Mouse (Mus musculus) neural tube, embryonic 13.5 days (tissue): ENCODE results near the gene Magi2. TPM values are rescaled to one million over a fixed set of nuclear protein-coding genes. Genes with fewer than 3 reads are reported as not detected.

Experiments used
- ATAC-seq: fragments of 200-750 bp; cut with Nextera tagmentation; 2 replicates; pipeline ENCODE4 v1.8.0; 2017; ENCODE audit warnings: low read depth, mild to moderate bottlenecking, moderate TSS enrichment, moderate library complexity
- H3K27ac ChIP-seq: fragments of 300-500 bp; sonication (generic); replicated peaks from 2 replicates; pipeline ENCODE4 v1.5.1; 2015; ENCODE audit warnings: moderate library complexity, mild to moderate bottlenecking, inconsistent platforms
- H3K27me3 ChIP-seq: fragments of 300-500 bp; sonication (generic); 2 replicates; pipeline ENCODE4 v1.6.1; 2015; ENCODE audit warnings: mild to moderate bottlenecking, inconsistent platforms
- H3K36me3 ChIP-seq: fragments of 300-500 bp; sonication (generic); 2 replicates; pipeline ENCODE4 v1.6.1; 2015; ENCODE audit warnings: mild to moderate bottlenecking, inconsistent platforms
- H3K4me1 ChIP-seq: fragments of 300-500 bp; sonication (generic); replicated peaks from 2 replicates; pipeline ENCODE4 v1.6.1; 2015; ENCODE audit warnings: inconsistent platforms
- H3K4me2 ChIP-seq: fragments of 300-500 bp; sonication (generic); 2 replicates; pipeline ENCODE4 v1.6.1; 2015; ENCODE audit warnings: inconsistent platforms, mild to moderate bottlenecking, moderate library complexity
- H3K4me3 ChIP-seq: fragments of 300-500 bp; sonication (generic); 2 replicates; pipeline ENCODE4 v1.5.1; 2015; ENCODE audit warnings: mild to moderate bottlenecking, inconsistent platforms
- H3K9ac ChIP-seq: fragments of 300-500 bp; sonication (generic); 2 replicates; pipeline ENCODE4 v1.6.1; 2015; ENCODE audit warnings: moderate library complexity, mild to moderate bottlenecking, inconsistent platforms
- H3K9me3 ChIP-seq: fragments of 300-500 bp; sonication (generic); 2 replicates; pipeline ENCODE4 v1.6.1; 2016; ENCODE audit warnings: inconsistent platforms
- WGBS: fragments of 180-500 bp; shearing (Covaris S2); methylation state at CpG from one replicate; pipeline ENCODE4 v1.1.7; 2015; 5-methylcytosine and 5-hydroxymethylcytosine counted together
- polyA plus RNA-seq: library from polyadenylated mRNA; unstranded; fragments of >200 nt; fragmentation: Nextera tagmentation; extraction: Ambion mirVana; gene quantifications from 2 replicates; pipeline ENCODE4 v1.2.1, GENCODE M21; 2015

Magi2 gene
- polyA plus RNA-seq, 1 experiment from 2014 or later, result 23.1 TPM

DNA sequence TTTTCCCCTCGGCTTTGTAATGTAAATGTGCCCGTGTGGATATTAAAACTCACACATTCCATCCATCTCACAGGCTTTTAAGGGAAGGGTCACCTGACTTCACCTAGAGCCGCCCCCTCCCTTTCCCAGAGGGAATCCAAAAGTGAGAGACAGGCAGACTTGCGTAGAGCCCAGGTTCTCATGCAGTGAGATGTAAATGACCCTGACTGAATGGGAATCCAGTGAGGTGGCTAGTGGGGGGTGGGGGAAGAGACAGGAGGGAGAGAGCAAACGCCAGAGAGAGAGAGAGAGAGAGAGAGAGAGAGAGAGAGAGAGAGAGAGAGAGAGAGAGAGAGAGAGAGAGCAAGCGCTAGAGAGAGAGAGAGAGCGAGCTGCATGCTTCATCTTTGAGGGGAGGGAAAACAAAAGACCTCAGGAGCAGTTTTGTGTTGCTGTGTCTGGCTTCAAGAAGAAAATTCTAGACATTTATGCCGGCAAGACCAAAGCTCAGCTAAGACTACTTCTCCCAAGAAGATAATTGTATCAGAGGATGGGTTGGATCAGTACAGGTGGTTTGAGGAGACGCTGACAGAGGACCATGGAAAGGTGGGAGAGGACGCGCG is 680.6 kb downstream of the Magi2 start:
- Histone ChIP-seq H3K9me3 (no peaks in the 10 kb centered on the region), H3K4me2 (peak overlapping the region; percentile 69), H3K4me3 (peak overlapping the region; percentile 51), H3K9ac (peak overlapping the region; percentile 77), H3K36me3 (no peaks in the 10 kb centered on the region), H3K27ac (peak overlapping the region; percentile 77), H3K27me3 (0 out of 2 replicates have a peak, but pooled peaks cover 3% of the 10 kb centered on the region), H3K4me1 (peaks cover 24% of the 10 kb centered on the region)
- ATAC-seq, result peak; percentile 80
- 1% methylated on average over 12 of the region's 12 CpGs for WGBS

DNA sequence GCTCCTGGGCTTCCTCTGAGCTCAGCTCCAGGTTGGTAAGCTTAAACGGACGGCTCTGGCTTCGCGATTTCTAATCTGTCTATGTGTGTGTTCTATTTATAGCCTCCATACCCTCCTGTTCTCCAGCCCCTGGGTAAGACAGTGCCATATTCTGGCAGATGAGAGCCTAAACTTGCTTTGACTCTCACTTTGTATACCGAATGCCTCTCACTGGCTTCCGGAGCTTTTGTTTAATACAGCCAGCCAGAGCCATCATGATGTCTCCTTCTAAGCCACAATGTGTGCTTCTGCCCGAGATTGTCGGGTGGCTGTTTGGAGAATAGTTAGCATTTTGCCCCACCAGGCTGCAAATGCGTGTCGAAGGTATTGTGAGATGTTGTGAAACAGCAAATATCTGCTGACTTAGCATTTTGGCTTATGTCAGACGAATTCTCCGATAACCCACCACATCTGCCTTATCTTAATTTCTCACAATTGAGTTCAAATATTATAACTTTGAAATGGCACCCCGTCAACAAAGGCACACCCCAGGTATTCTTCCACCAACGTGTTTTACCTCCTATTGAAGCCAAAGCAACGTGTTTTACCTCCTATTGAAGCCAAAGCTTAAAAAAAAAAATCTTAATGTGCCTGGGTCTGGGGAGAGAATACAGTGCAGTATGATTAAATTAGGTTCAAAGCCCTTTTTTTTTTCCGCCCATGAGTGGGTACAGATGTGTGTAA is 681.3 kb downstream of the Magi2 start:
- peak; percentile 67 for ATAC-seq
- H3K27ac ChIP-seq, result peak overlapping the region; percentile 77
- WGBS, result 2% methylated on average over 16 of the region's 16 CpGs

DNA sequence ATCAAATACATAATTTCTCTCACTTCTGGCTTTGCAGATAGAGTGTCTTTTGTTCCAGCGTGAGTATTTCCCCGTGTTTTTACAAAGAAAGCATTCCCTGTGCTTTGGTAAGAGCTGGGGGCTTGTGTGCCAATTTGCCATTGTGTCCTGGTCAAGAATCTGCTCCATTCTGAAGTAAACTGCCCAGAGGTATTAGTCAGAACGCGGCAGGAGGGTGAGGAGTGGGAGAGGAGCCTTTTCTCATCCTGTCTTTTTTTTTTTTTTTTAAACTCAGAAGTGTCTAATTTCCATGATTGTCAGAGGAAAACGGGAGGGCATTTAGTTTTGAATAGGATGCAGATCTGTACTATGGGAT is 681.8 kb downstream of the Magi2 start:
- under 1% methylated on average over 5 of the region's 5 CpGs for WGBS
- 0 out of 2 replicates have a peak, but pooled peaks cover 3% of the 10 kb centered on the region for H3K27me3 ChIP-seq
- peak overlapping the region; percentile 77 for H3K27ac ChIP-seq
- peak overlapping the region; percentile 77 for H3K9ac ChIP-seq
- no peak for ATAC-seq
- peak overlapping the region; percentile 51 for H3K4me3 ChIP-seq
- peaks cover 24% of the 10 kb centered on the region for H3K4me1 ChIP-seq
- H3K9me3 ChIP-seq, result no peaks in the 10 kb centered on the region
- H3K36me3 ChIP-seq, result no peaks in the 10 kb centered on the region
- peak overlapping the region; percentile 69 for H3K4me2 ChIP-seq

More for the DNA sequence above, 681.3 kb downstream of the Magi2 start:
- Histone ChIP-seq H3K4me3 (peak overlapping the region; percentile 51), H3K4me2 (peak overlapping the region; percentile 69), H3K4me1 (peaks cover 24% of the 10 kb centered on the region), H3K27me3 (0 out of 2 replicates have a peak, but pooled peaks cover 3% of the 10 kb centered on the region), H3K9me3 (no peaks in the 10 kb centered on the region), H3K9ac (peak overlapping the region; percentile 77), H3K36me3 (no peaks in the 10 kb centered on the region)

DNA sequence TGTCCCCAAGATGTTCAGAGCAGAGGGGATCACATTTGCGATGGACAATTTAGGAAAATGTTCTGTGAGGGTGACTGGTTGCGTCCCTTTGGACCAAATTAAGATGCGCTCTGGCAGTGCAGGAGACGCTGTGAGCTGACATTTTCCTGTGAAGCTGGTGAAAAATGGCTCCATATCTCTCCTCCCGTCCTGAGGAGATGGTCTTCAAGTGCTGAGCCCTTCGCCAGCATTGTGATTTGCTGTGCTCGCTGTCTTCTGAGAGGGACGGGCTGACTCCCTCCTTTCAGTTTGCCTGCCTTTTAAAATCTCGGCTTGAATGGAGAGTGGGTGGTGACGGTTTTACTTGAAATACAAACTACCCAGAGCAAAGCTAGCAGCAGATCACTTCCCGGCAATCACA is 682.2 kb downstream of the Magi2 start:
- H3K9ac ChIP-seq, result peak overlapping the region; percentile 77
- peak overlapping the region; percentile 51 for H3K4me3 ChIP-seq
- under 1% methylated on average over 11 of the region's 11 CpGs for WGBS
- peak overlapping the region; percentile 69 for H3K4me2 ChIP-seq
- H3K27ac ChIP-seq, result peak overlapping the region; percentile 77
- H3K36me3 ChIP-seq, result no peaks in the 10 kb centered on the region
- H3K27me3 ChIP-seq, result 0 out of 2 replicates have a peak, but pooled peaks cover 3% of the 10 kb centered on the region
- no peaks in the 10 kb centered on the region for H3K9me3 ChIP-seq
- H3K4me1 ChIP-seq, result peaks cover 24% of the 10 kb centered on the region
- ATAC-seq, result peak; percentile 46; the same call in 1 of the 2 replicates

DNA sequence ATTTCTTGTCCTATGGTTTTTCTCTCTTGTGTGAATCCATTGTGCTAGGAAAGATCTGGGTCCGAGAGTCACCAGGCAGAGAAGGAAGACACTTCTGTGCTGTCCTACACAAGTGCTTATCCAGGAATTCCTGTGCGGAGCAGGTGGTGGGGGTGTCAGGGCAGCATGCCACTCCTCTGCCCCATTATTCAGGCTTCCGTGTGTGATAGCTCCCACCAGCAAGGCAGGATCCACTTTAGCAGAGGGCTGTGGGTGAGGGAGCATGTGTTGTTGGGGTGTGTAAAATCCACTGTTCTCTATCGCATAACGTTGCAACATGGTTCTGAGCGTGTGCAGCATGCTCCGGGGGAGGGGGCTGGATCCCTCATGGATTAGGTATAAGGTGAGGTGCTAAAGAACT is 682.8 kb downstream of the Magi2 start:
- Histone ChIP-seq H3K4me1 (peaks cover 24% of the 10 kb centered on the region), H3K4me3 (peak overlapping the region; percentile 51), H3K27ac (peak overlapping the region; percentile 77), H3K9ac (peak overlapping the region; percentile 77), H3K36me3 (no peaks in the 10 kb centered on the region), H3K9me3 (no peaks in the 10 kb centered on the region), H3K27me3 (0 out of 2 replicates have a peak, but pooled peaks cover 3% of the 10 kb centered on the region), H3K4me2 (peak overlapping the region; percentile 69)
- WGBS, result 50% methylated on average over 7 of the region's 7 CpGs
- peak; percentile 28 for ATAC-seq

DNA sequence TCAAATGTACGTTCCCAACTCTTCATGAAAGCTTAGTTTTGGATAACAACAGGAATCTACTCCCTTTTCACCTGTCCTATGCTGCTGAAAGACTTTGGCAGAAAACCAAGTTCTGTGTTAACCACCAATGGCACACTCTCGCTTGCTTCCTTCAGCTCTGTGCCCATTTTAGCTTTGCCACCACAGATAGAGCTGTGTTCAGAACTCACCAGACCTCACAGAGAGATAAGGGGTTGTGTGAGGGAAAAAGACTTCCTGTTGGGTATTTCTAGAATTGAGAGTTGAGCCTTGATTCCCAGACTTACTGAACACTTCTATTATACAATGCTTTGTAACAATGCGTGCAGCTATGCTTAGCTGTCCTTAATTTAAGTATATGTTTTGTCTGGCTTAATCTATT is 705.3 kb downstream of the Magi2 start:
- Histone ChIP-seq H3K27ac (no peak overlapping the region), H3K4me3 (no peak overlapping the region), H3K36me3 (0 out of 2 replicates have a peak, but pooled peaks cover under 1% of the 10 kb centered on the region), H3K27me3 (no peaks in the 10 kb centered on the region), H3K9me3 (no peaks in the 10 kb centered on the region), H3K4me1 (0 out of 2 replicates have a peak, but pooled peaks cover 4% of the 10 kb centered on the region), H3K4me2 (no peak overlapping the region), H3K9ac (no peak overlapping the region)
- no peak for ATAC-seq
- 88% methylated on average over 3 of the region's 3 CpGs for WGBS

DNA sequence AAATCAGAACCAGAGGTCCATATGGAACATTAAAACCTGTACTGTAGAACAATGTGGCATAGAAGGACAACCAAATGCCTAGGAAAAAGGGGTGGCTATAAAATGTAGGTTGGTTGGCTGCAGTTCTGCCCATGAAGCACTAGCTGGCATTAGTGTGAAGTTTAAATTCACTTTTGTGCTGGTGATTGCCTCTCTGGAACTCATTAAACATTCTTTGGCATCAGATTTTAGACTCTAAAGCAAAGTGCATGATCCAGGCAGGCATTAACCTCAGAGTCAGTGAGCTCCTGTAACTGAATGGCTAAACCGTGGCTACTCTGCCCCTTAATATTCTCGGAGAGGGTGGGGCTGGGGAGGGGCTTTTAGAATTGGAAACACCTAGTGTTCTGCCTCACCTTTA is 706.4 kb downstream of the Magi2 start:
- no peak for ATAC-seq
- no peaks in the 10 kb centered on the region for H3K27me3 ChIP-seq
- no peaks in the 10 kb centered on the region for H3K9me3 ChIP-seq
- 0 out of 2 replicates have a peak, but pooled peaks cover 4% of the 10 kb centered on the region for H3K4me1 ChIP-seq
- H3K4me2 ChIP-seq, result no peak overlapping the region
- H3K9ac ChIP-seq, result no peak overlapping the region
- H3K27ac ChIP-seq, result no peak overlapping the region
- no peak overlapping the region for H3K4me3 ChIP-seq
- WGBS, result 68% methylated on average over 2 of the region's 2 CpGs
- H3K36me3 ChIP-seq, result 0 out of 2 replicates have a peak, but pooled peaks cover 7% of the 10 kb centered on the region

DNA sequence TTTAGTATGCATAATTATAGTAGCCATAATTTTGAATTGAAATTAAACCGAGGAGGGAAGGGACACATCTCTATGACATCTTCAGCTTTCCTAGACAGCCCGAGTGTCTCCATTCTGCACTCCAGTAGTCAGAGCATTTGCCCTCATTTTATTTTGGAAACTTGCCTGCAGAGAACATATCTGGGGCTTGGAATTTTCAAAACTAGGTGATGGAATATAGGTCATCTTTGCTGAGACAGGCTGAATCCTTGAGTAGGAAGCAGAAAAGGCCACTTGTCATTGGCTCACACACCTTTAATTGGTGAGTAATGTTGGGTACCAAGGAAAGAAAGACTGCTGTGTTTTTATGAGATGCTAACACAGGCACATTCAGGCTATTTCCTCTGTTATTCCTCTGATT is 724.3 kb downstream of the Magi2 start:
- Histone ChIP-seq H3K36me3 (no peaks in the 10 kb centered on the region), H3K4me3 (no peak overlapping the region), H3K27ac (no peak overlapping the region), H3K27me3 (no peaks in the 10 kb centered on the region), H3K9ac (no peak overlapping the region), H3K4me1 (no peaks in the 10 kb centered on the region), H3K9me3 (no peaks in the 10 kb centered on the region), H3K4me2 (no peak overlapping the region)
- no peak for ATAC-seq
- 77% methylated on average over 2 of the region's 2 CpGs for WGBS

DNA sequence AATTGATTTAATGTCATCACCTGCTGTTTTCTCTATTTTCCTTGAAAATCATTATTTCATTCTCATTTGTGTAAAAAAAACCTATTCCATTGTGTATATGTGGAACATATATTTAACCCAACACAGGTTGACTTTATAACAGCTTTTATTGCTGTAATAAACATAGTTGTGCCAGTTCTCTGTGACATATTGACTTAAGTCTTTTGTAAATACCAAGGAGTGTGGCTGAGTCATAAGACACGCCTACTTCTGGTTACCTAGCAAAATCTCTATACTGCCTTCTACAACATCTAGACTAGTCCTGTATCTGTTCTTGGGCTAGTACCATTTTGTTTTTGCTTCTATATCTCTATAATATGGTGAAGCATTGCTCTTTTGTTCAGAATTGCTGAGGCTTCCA is 737.3 kb downstream of the Magi2 start:
- no peak overlapping the region for H3K9ac ChIP-seq
- no peak overlapping the region for H3K4me3 ChIP-seq
- H3K27me3 ChIP-seq, result no peaks in the 10 kb centered on the region
- H3K9me3 ChIP-seq, result no peaks in the 10 kb centered on the region
- no peak for ATAC-seq
- H3K27ac ChIP-seq, result no peak overlapping the region
- 91% methylated on average over 1 of the region's 1 CpGs for WGBS
- H3K4me1 ChIP-seq, result no peaks in the 10 kb centered on the region
- no peak overlapping the region for H3K4me2 ChIP-seq
- H3K36me3 ChIP-seq, result no peaks in the 10 kb centered on the region

DNA sequence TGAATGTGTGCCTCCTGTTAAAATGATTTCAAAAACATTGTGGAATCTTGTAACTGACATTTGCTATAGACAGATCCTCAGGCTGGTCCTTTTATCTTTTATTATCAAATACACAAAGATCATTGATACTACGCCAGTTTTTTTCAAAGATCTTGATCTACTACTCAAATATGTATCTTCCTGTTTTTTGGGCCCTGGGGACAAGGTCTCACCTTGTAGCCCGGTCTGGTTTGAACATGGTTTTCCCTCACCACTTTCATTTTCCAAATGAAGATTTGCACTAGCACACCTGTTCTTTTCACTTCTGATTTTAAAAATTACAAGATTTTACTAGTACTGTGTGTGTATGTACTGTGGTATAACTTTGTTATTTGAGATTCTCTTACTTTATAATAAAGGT is 745.9 kb downstream of the Magi2 start:
- no peak for ATAC-seq
- Histone ChIP-seq H3K9ac (no peak overlapping the region), H3K4me2 (no peak overlapping the region), H3K27ac (no peak overlapping the region), H3K4me3 (no peak overlapping the region), H3K27me3 (no peaks in the 10 kb centered on the region), H3K4me1 (no peaks in the 10 kb centered on the region; the same call in 1 of the 2 replicates), H3K36me3 (no peaks in the 10 kb centered on the region), H3K9me3 (no peaks in the 10 kb centered on the region)
- 93% methylated on average over 2 of the region's 2 CpGs for WGBS

DNA sequence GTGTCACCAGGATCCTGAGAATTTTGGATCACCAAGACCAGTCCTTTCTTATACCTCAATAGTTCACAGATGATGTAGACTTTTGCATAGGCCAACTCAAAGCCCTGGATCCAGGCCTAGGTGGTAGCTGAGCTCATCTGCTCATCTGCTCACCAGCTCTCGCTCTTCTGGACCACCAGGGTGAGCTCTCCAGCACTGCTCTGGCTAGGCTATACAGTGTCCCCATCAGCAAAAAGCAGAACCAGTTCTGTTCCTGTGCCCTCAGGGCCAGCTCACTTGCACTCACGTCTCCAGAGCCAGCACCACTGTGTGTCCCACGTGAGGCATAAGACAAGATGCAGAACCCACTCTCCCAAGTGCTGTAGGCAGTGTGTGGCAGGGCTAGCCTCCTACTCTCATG is 747.0 kb downstream of the Magi2 start:
- no peak overlapping the region for H3K27ac ChIP-seq
- no peak overlapping the region for H3K4me2 ChIP-seq
- WGBS, result 94% methylated on average over 3 of the region's 3 CpGs
- H3K9me3 ChIP-seq, result no peaks in the 10 kb centered on the region
- H3K27me3 ChIP-seq, result no peaks in the 10 kb centered on the region
- ATAC-seq, result 0 out of 2 replicates have a peak, but pooled peaks have one; percentile 11
- H3K4me3 ChIP-seq, result no peak overlapping the region
- no peaks in the 10 kb centered on the region; the same call in 1 of the 2 replicates for H3K4me1 ChIP-seq
- H3K9ac ChIP-seq, result no peak overlapping the region
- no peaks in the 10 kb centered on the region for H3K36me3 ChIP-seq

DNA sequence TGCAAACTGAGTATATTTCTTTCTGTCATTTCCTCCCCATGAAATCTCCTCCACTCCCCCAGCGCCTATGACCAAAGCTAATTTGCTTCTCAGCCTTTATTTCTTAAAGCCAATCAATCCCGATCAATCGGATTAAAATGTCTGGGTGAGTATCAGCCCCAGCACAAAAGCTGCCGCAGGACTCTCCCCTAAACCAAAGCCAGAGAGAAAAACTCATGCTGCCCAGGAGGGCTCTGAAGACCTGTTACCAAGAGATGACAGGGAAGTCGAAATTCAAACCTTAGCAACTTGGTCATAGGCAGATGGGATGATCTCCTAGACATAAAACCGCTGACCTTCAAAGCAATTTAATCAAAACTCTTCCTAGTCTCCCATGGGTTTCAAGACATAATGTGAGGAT is 754.7 kb downstream of the Magi2 start:
- Histone ChIP-seq H3K9ac (no peak overlapping the region), H3K27me3 (no peaks in the 10 kb centered on the region), H3K4me2 (no peak overlapping the region), H3K27ac (peak overlapping the region; percentile 28), H3K4me1 (peaks cover 26% of the 10 kb centered on the region), H3K4me3 (no peak overlapping the region), H3K36me3 (no peaks in the 10 kb centered on the region), H3K9me3 (no peaks in the 10 kb centered on the region)
- peak; percentile 40 for ATAC-seq
- WGBS, result 80% methylated on average over 6 of the region's 6 CpGs
